Mouse (Mus musculus): ENCODE data around the gene Pdcd7.
"Not testable (repeated sequence)": the region's sequence is repeated elsewhere in the genome, so short reads cannot be mapped to it uniquely, and the experiment has no call there.

DNA sequence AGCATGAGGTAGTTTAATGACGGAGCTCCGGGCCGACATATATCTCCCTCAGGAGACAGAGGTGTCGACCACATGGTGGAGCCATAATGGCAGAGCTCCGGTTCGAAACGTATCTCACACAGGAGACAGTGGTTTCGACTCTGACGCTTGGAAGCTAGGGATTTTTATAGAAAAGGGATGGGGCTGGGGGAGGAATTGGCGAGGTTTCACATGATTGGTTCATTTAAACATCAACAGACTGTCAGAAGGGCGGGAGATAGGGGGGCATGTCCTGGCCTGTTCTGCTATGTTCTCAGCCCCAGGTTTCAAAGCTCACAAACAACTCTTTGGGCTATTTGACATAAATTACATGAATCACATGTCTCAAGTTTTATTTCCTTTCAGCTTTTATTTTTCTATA lies 465 bp upstream of the Pdcd7 start:
- TF ChIP-seq GATA1 (IDR thresholded peaks at IDR 0.05; ENCODE audit: borderline replicate concordance, low read length); FLI1 (IDR thresholded peaks at IDR 0.05; ENCODE audit: low read length): not testable (repeated sequence)
